Mouse (Mus musculus): ENCODE measurements around the gene Rce1. TPM values are rescaled to one million over a fixed set of nuclear protein-coding genes. Genes with fewer than 3 reads are reported as not detected.

Gene Rce1
- polyA plus RNA-seq, 1 experiment from 2014 or later: 48.5 TPM

DNA sequence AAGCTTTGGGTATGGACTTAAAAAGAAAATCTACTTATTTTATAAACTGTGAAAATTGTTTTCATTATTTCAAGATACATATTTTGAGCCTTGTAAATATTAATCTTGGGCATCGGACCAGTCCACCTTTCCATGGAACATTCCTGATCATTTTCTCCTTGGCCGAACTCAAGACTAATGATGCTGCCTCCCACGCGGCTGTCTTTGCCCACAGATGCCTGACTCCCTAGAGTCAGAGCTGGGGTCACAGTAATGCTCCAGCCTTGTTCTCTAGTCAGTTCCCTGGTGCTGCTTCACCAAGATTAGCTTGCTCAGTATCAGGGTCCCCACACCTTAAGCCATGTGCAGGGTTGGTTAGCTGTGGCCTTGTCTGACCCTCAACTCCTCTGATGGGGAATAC, 19.8 kb downstream of the Rce1 start:
- H3K36me3 ChIP-seq (ENCODE audit: control insufficient read depth, insufficient read depth, low read length): 0 out of 2 replicates have a peak, but pooled peaks cover under 1% of the 10 kb centered on the region
- WGBS: 92% methylated on average over 4 of the region's 4 CpGs
- H3K4me3 ChIP-seq (replicated peaks; ENCODE audit: low read depth, low read length): no peak overlapping the region
- no peak overlapping the region for H3K4me2 ChIP-seq (ENCODE audit: low read length)
- no peak overlapping the region for H3K9ac ChIP-seq (replicated peaks; ENCODE audit: low read length)
- no peaks in the 10 kb centered on the region for H3K4me1 ChIP-seq (ENCODE audit: control insufficient read depth, insufficient read depth, low read length)
- H3K27me3 ChIP-seq (ENCODE audit: control insufficient read depth, insufficient read depth, low read length): no peaks in the 10 kb centered on the region
- no peaks in the 10 kb centered on the region for H3K9me3 ChIP-seq (ENCODE audit: control insufficient read depth, low read length)
- no peak overlapping the region for H3K27ac ChIP-seq (replicated peaks; ENCODE audit: low read depth, low read length)
- DNase-seq (no peak), ATAC-seq (ENCODE audit: low FRiP score, low TSS enrichment) (no peak)

DNA sequence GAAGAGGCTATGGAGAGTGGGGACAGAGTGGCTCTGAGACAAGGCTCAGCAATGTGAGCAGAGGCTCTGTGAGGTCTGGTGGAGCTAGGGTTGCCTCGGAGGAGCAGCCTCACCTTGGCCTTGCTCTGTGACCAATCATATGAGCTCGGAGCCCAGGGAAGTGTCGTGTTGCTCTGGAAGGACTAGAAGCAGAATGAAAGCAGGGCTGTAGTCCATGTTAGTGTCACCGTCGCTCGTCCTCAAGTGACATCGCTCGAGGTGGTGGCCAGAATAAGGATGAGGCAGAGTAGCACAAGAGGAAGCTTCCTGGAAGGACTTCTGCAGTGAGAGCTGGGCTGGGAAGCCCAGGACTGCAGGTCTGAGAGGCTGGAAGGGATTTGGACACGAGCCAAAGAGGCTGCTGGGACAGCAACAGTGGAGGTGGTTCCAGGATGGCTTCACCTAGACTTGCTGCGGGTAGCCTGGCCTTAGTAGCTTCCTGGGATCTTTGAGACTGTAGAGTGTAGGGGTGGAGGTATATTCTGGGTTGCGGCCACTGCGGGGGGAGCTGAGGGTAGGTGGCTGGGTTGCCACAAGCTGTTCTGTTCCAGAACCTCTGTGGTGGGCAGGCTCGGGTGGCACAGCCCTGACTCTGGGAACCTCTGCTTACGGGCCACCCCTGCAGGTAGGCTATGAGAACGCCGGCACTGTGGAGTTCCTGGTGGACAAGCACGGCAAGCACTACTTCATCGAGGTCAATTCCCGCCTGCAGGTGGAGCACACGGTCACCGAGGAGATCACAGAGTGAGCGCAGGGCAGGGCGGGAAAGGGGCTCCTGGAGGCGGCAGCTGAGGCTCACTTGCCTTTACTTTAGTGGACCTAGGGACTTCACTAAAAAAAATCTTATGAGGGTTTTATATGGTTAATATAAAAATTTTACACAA, 21.4 kb downstream of the Rce1 start:
- Histone ChIP-seq H3K4me2 (ENCODE audit: low read length) (no peak overlapping the region), H3K4me1 (ENCODE audit: control insufficient read depth, insufficient read depth, low read length) (no peaks in the 10 kb centered on the region), H3K36me3 (ENCODE audit: control insufficient read depth, insufficient read depth, low read length) (no peaks in the 10 kb centered on the region), H3K9me3 (ENCODE audit: control insufficient read depth, low read length) (no peaks in the 10 kb centered on the region), H3K27me3 (ENCODE audit: control insufficient read depth, insufficient read depth, low read length) (no peaks in the 10 kb centered on the region), H3K4me3 (replicated peaks; ENCODE audit: low read depth, low read length) (no peak overlapping the region), H3K27ac (replicated peaks; ENCODE audit: low read depth, low read length) (no peak overlapping the region), H3K9ac (replicated peaks; ENCODE audit: low read length) (no peak overlapping the region)
- peak; percentile 54 for DNase-seq
- 41% methylated on average over 24 of the region's 24 CpGs for WGBS
- ATAC-seq (ENCODE audit: low FRiP score, low TSS enrichment): no peak

DNA sequence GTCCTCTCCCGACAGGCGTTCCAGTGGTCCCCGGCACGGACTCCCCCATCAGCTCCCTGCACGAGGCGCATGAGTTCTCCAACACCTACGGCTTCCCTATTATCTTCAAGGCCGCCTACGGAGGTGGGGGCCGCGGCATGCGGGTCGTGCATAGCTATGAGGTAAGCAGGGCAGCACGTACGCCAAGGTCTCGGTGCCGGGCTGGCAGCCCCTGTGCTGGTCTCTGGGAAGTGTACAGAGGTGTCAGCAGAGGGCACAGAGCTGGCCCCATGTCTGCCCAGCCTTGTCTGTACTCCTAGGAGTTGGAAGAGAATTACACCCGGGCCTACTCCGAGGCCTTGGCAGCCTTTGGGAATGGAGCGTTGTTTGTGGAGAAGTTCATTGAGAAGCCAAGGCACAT, 23.0 kb downstream of the Rce1 start:
- DNase-seq: no peak
- no peak overlapping the region for H3K4me2 ChIP-seq (ENCODE audit: low read length)
- no peaks in the 10 kb centered on the region for H3K36me3 ChIP-seq (ENCODE audit: control insufficient read depth, insufficient read depth, low read length)
- WGBS: 88% methylated on average over 20 of the region's 20 CpGs
- no peaks in the 10 kb centered on the region for H3K27me3 ChIP-seq (ENCODE audit: control insufficient read depth, insufficient read depth, low read length)
- ATAC-seq (ENCODE audit: low FRiP score, low TSS enrichment): no peak
- H3K9me3 ChIP-seq (ENCODE audit: control insufficient read depth, low read length): no peaks in the 10 kb centered on the region
- H3K4me3 ChIP-seq (replicated peaks; ENCODE audit: low read depth, low read length): no peak overlapping the region
- H3K27ac ChIP-seq (replicated peaks; ENCODE audit: low read depth, low read length): no peak overlapping the region
- H3K9ac ChIP-seq (replicated peaks; ENCODE audit: low read length): no peak overlapping the region
- H3K4me1 ChIP-seq (ENCODE audit: control insufficient read depth, insufficient read depth, low read length): no peaks in the 10 kb centered on the region

GRCm38 (mm10) chr19:4596071-4596470, 29.4 kb downstream of the Rce1 start:
- Histone ChIP-seq H3K4me2 (ENCODE audit: low read length) (no peak overlapping the region), H3K4me1 (ENCODE audit: control insufficient read depth, insufficient read depth, low read length) (no peaks in the 10 kb centered on the region), H3K27ac (replicated peaks; ENCODE audit: low read depth, low read length) (no peak overlapping the region), H3K4me3 (replicated peaks; ENCODE audit: low read depth, low read length) (no peak overlapping the region), H3K9me3 (ENCODE audit: control insufficient read depth, low read length) (no peaks in the 10 kb centered on the region), H3K9ac (replicated peaks; ENCODE audit: low read length) (no peak overlapping the region), H3K36me3 (ENCODE audit: control insufficient read depth, insufficient read depth, low read length) (no peaks in the 10 kb centered on the region), H3K27me3 (ENCODE audit: control insufficient read depth, insufficient read depth, low read length) (no peaks in the 10 kb centered on the region)
- DNase-seq: no peak
- 78% methylated on average over 2 of the region's 2 CpGs for WGBS
- ATAC-seq (ENCODE audit: low FRiP score, low TSS enrichment): no peak

DNA sequence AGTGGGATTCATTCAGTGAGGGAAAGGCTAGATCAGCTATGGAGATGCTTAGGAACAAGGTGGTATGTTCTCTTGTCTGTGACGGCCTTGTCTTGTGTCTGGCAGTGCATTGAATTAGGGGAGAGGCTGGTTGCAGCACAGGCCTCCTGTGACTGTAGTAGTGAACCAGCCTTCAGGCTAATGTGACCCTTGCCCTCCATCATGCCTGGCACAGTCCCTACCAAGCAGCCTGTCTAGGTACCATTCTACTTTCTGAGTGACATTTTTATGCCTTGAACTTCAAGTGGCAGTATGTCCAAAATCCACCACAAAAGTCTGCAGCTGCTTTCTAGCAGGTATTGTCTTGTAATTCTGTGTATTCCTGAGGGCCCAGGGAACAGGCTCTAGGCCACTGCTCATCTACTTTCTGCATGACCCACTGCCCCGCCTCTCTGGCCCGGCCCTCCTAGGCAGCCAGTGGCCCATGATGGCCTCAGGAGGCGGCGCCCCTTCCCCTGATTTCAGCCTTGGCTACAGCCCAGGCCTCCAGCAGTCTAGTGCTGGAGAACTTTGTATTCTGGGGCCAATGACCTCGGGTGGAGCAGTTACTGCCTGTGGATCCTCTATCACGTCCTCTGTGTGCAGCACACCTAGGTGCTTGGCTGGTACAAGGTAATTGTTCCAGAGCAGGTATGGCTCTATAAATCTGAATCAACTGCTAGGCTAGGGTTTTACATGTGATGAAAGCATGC, 31.5 kb downstream of the Rce1 start:
- no peak for ATAC-seq (ENCODE audit: low FRiP score, low TSS enrichment)
- no peaks in the 10 kb centered on the region for H3K9me3 ChIP-seq (ENCODE audit: control insufficient read depth, low read length)
- no peaks in the 10 kb centered on the region for H3K27me3 ChIP-seq (ENCODE audit: control insufficient read depth, insufficient read depth, low read length)
- H3K4me3 ChIP-seq (replicated peaks; ENCODE audit: low read depth, low read length): no peak overlapping the region
- DNase-seq: no peak
- 45% methylated on average over 7 of the region's 7 CpGs for WGBS
- no peak overlapping the region for H3K4me2 ChIP-seq (ENCODE audit: low read length)
- no peaks in the 10 kb centered on the region for H3K4me1 ChIP-seq (ENCODE audit: control insufficient read depth, insufficient read depth, low read length)
- H3K9ac ChIP-seq (replicated peaks; ENCODE audit: low read length): no peak overlapping the region
- H3K27ac ChIP-seq (replicated peaks; ENCODE audit: low read depth, low read length): no peak overlapping the region
- no peaks in the 10 kb centered on the region for H3K36me3 ChIP-seq (ENCODE audit: control insufficient read depth, insufficient read depth, low read length)

DNA sequence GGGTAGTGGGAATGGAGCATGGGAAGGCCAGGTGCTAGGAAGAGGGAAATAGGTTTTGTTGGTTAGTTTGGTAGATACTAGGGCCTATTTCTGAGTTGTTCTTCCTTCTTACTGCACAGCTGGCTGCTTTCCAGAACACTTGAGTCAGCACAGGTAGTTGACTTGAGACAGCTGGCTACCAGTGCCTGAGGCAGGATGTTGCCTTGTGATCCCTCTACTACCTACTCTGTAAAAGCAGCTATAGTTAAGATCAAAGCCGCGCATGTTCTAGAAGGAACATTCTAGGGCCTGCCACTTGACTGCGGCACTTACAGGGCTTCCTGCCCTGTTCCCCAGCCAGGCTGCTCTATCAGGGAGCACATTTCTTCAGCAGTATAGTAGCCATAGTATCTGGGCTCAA, 35.4 kb downstream of the Rce1 start:
- H3K4me2 ChIP-seq (ENCODE audit: low read length): no peak overlapping the region
- no peak overlapping the region for H3K4me3 ChIP-seq (replicated peaks; ENCODE audit: low read depth, low read length)
- ATAC-seq (ENCODE audit: low FRiP score, low TSS enrichment): no peak
- H3K36me3 ChIP-seq (ENCODE audit: control insufficient read depth, insufficient read depth, low read length): no peaks in the 10 kb centered on the region
- H3K4me1 ChIP-seq (ENCODE audit: control insufficient read depth, insufficient read depth, low read length): no peaks in the 10 kb centered on the region
- H3K27me3 ChIP-seq (ENCODE audit: control insufficient read depth, insufficient read depth, low read length): no peaks in the 10 kb centered on the region
- H3K27ac ChIP-seq (replicated peaks; ENCODE audit: low read depth, low read length): no peak overlapping the region
- no peak overlapping the region for H3K9ac ChIP-seq (replicated peaks; ENCODE audit: low read length)
- 93% methylated on average over 3 of the region's 3 CpGs for WGBS
- no peak for DNase-seq
- H3K9me3 ChIP-seq (ENCODE audit: control insufficient read depth, low read length): no peaks in the 10 kb centered on the region

DNA sequence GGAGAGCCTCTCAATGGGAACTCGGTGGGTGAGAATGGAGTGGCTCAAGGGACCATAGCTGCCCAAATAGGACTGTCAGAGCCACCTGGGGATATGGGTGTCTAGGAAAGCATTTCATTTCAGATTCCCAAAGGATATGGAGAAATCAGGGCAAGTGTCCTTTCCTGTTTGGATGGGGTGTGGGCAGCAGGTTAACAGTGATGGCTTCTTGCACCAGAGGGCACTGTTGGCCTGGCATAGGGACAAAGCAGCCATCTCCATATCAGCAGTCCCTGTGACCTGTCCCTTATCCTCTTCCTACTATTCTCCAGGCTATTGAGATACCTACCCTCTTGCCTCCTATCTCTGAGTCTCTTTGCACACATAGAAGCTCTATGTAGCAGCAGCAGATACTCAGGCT, 36.4 kb downstream of the Rce1 start:
- Histone ChIP-seq H3K27ac (replicated peaks; ENCODE audit: low read depth, low read length) (no peak overlapping the region), H3K27me3 (ENCODE audit: control insufficient read depth, insufficient read depth, low read length) (no peaks in the 10 kb centered on the region), H3K4me2 (ENCODE audit: low read length) (no peak overlapping the region), H3K9me3 (ENCODE audit: control insufficient read depth, low read length) (no peaks in the 10 kb centered on the region), H3K4me1 (ENCODE audit: control insufficient read depth, insufficient read depth, low read length) (no peaks in the 10 kb centered on the region), H3K9ac (replicated peaks; ENCODE audit: low read length) (no peak overlapping the region), H3K36me3 (ENCODE audit: control insufficient read depth, insufficient read depth, low read length) (no peaks in the 10 kb centered on the region), H3K4me3 (replicated peaks; ENCODE audit: low read depth, low read length) (no peak overlapping the region)
- ATAC-seq (ENCODE audit: low FRiP score, low TSS enrichment) (no peak), DNase-seq (no peak)
- WGBS: 70% methylated on average over 1 of the region's 1 CpGs

GRCm38 (mm10) chr19:4588430-4588829, 37.0 kb downstream of the Rce1 start:
- no peaks in the 10 kb centered on the region for H3K27me3 ChIP-seq (ENCODE audit: control insufficient read depth, insufficient read depth, low read length)
- H3K36me3 ChIP-seq (ENCODE audit: control insufficient read depth, insufficient read depth, low read length): no peaks in the 10 kb centered on the region
- DNase-seq: no peak
- H3K27ac ChIP-seq (replicated peaks; ENCODE audit: low read depth, low read length): no peak overlapping the region
- H3K9ac ChIP-seq (replicated peaks; ENCODE audit: low read length): no peak overlapping the region
- no peaks in the 10 kb centered on the region for H3K4me1 ChIP-seq (ENCODE audit: control insufficient read depth, insufficient read depth, low read length)
- no peaks in the 10 kb centered on the region for H3K9me3 ChIP-seq (ENCODE audit: control insufficient read depth, low read length)
- no peak overlapping the region for H3K4me3 ChIP-seq (replicated peaks; ENCODE audit: low read depth, low read length)
- WGBS: 68% methylated on average over 3 of the region's 3 CpGs
- H3K4me2 ChIP-seq (ENCODE audit: low read length): no peak overlapping the region
- no peak for ATAC-seq (ENCODE audit: low FRiP score, low TSS enrichment)

- no peaks in the 10 kb centered on the region for H3K9me3 ChIP-seq (ENCODE audit: control insufficient read depth, low read length)
- no peaks in the 10 kb centered on the region for H3K27me3 ChIP-seq (ENCODE audit: control insufficient read depth, insufficient read depth, low read length)
- H3K9ac ChIP-seq (replicated peaks; ENCODE audit: low read length): no peak overlapping the region
- no peak overlapping the region for H3K4me2 ChIP-seq (ENCODE audit: low read length)
- 74% methylated on average over 2 of the region's 2 CpGs for WGBS
- ATAC-seq (ENCODE audit: low FRiP score, low TSS enrichment) (no peak), DNase-seq (no peak)
- H3K4me3 ChIP-seq (replicated peaks; ENCODE audit: low read depth, low read length): no peak overlapping the region
- H3K4me1 ChIP-seq (ENCODE audit: control insufficient read depth, insufficient read depth, low read length): no peaks in the 10 kb centered on the region
- H3K36me3 ChIP-seq (ENCODE audit: control insufficient read depth, insufficient read depth, low read length): no peaks in the 10 kb centered on the region
- no peak overlapping the region for H3K27ac ChIP-seq (replicated peaks; ENCODE audit: low read depth, low read length)
Observed at GRCm38 (mm10) chr19:4587426-4587825, 38.0 kb downstream of the Rce1 start.
